Mouse (Mus musculus) forelimb bud, embryonic 11.5 days (tissue): ENCODE results near the gene Shkbp1.

ENCODE experiments used
- DNase-seq: peaks from one replicate; pipeline ENCODE4 v3.0.0-alpha.2; 2012; ENCODE audit warnings: low read depth, low spot score

Shkbp1 gene

GRCm38 (mm10) chr7:27355745-27356240 is at the start of gene Shkbp1:
Gene Shkbp1, minus strand, starts transcription at chr7:27356019.
- DNase-seq: peak; percentile 86

DNA sequence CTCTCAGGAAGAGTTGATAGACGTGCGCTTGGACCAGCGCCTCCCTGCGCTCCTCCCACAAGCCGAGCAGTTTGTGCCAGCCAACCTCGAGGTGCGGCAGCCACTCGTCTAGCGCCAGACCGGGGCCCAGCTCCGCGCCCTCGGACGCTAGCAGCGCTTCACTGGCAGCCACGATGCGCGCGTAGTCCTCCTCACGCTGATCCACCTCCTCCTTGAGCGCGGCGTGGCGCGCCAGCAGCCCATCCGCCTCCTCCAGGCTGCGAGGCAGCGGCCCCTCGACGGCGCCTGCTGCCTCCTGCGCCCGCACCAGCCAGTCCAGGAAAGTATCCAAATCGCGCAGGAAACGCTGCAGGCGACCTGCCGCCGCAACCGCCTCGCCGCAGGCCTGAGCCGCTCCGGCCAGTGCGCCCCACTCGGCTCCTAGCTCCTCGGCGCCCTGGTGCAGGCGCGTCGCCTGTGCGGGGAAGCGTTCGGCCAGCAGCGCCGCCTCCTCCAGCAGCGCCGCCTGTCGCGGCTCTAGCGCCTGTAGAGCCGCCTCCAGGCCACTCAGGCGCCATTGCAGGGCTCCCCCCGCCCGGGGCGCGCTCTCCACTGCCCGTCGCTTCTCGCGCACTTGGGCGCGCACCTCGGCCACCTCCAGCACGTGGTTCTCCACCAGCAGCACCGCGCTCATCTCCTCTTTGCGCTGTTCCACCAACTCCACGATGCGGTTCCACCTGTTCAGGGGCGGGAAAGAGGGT is 48.6 kb upstream of the Shkbp1 start:
- DNase-seq: no peak

DNA sequence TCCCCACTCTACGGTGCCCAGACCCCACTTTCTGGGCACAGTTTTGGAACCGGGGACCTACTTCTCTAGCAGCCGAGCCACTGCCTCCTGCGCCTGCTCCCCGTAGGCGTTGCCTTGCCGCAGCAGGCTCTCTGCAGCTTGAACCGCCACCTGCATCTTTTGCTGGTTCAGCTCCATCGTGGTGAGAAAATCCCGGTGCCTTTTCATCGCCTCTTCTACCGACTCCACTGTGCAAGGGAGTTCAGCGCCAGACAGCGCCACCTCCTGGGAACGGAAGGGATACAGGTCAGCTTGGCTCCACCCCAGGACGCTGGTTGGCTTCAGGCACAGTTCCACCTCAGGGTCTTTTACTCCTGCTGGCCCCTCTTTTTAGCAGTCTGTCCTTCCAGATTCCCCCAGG is 46.9 kb upstream of the Shkbp1 start:
- peak; percentile 72 for DNase-seq

GRCm38 (mm10) chr7:27400545-27400944 is 44.7 kb upstream of the Shkbp1 start:
- DNase-seq: no peak

GRCm38 (mm10) chr7:27397048-27397949 is 41.5 kb upstream of the Shkbp1 start:
- peak; percentile 71 for DNase-seq

GRCm38 (mm10) chr7:27396184-27397047 is 40.6 kb upstream of the Shkbp1 start:
- no peak for DNase-seq

GRCm38 (mm10) chr7:27395521-27396183 is 39.8 kb upstream of the Shkbp1 start:
- no peak for DNase-seq

DNA sequence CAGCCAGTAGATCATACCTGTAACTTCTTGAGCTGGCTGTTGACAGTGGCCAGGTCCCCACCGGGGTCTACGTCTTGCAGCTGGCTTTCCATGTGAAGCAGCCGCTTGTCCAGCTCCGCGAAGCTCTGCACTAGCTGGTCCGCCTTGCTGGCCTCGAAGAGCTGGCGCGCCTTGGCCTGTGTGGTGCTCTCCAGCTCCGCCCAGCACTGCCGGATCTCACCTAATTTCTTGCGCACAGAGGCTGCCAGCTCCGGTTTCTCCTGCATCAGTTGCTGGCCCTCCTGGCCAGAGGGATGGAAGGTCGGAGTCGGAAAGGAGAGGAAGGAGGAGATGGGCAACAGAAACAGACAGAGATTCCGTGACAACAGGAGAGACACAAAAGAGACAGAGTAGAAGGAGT is 35.6 kb upstream of the Shkbp1 start:
- DNase-seq: no peak

DNA sequence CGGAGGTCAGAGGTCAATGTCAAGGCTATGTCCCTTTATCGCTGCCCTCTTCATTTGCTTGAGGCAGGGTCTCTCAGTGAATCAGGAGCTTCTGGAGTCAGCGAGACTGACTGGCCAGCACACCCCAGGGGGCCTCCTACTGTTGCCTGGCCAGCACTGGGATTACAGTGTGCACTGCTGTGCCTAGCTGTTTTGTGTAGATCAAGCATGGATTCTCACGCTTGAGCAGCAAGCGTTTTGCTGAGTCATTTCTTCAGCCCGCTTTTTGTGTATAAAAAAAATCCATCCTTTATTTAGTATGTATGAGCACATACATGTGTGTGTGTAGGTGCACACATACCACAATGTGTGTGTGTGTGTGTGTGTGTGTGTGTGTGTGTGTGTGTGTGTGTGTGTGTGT is 33.4 kb upstream of the Shkbp1 start:
- no peak for DNase-seq

- no peak for DNase-seq
These were observed 28.9 kb upstream of the Shkbp1 start for GRCm38 (mm10) chr7:27384731-27385130.

DNA sequence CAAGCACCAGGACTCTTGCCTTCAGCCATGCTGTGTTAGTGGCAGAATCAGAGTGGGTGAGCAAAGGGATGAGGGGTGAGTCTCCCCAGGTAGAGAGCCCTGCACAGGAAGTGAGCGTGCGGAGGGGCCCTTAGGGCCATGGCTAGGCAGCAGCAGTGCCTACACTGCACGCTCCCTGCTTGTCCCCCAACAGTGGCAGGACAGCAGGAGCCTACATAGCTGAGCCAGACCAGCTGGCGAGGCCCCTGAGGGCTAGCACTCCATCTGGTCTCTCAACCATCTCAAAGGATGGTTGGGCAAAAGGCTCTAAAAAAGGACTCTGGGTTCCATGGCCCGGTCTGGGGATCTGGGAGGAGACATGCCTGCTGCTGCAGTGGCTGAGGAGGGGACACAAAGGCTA is 28.3 kb upstream of the Shkbp1 start:
- no peak for DNase-seq

DNA sequence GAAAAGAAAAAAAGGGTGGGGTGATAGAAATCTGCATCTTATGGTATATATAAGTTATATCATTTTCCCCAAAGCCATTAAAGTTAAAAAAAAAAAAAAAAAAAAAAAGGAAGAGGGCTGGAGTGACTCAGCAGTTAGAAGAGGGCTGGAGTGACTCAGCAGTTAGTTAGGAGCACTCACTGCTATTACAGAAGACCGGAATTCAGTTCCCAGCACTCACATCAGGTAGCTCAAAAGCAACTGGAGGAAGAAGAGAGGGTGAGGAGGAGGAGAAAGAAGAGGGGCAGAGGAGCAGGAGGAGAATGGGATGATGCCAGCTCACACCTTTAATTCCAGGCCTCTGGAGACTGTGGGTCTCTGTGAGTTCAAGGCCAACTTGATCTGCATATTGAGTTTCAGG is 27.4 kb upstream of the Shkbp1 start:
- no peak for DNase-seq

DNA sequence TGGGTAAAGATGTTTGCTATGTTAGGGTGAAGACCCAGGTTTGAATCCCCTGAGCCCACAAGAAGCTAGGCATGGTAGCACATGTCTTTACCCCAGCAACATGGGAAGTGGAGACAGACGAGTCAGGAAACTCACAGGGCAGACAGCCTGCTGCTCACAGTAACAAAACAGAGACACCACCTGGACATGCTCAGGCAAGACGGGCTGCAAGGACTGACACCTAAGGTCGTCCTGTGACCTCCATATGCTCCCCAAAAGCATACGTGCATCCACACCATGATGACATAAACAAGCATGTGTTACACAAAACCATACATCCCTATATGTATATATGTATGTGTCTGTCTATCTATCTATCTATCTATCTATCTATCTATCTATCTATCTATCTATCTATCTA is 25.7 kb upstream of the Shkbp1 start:
- DNase-seq: no peak

- DNase-seq: no peak
These were observed 25.2 kb upstream of the Shkbp1 start for GRCm38 (mm10) chr7:27381009-27381408.

- DNase-seq: no peak
These were observed 24.0 kb upstream of the Shkbp1 start for GRCm38 (mm10) chr7:27379836-27380235.

GRCm38 (mm10) chr7:27378431-27378830 is 22.6 kb upstream of the Shkbp1 start:
- no peak for DNase-seq

GRCm38 (mm10) chr7:27375274-27375673 is 19.5 kb upstream of the Shkbp1 start:
- no peak for DNase-seq

- no peak for DNase-seq
These were observed 16.1 kb upstream of the Shkbp1 start for GRCm38 (mm10) chr7:27371715-27372462.

DNA sequence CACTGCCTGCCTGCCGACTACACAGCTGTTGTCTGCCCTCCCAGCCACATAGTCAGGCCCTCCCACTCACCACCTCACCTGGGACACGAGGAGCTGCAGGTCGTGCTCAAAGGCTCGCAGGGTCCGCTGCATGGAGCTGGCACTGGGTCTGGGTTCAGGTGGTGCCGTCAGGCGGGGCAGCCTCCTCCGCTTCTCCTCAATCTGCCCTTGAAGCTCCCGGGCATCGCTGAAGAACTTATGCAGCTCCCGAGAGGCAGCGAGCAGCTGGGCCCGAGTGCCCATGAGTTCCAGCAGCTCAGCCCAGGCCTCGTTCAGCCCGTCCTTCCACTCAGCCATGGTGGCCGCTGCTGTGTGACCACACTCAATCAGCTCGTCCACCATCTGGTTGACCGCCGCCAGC is 13.3 kb upstream of the Shkbp1 start:
- no peak for DNase-seq

DNA sequence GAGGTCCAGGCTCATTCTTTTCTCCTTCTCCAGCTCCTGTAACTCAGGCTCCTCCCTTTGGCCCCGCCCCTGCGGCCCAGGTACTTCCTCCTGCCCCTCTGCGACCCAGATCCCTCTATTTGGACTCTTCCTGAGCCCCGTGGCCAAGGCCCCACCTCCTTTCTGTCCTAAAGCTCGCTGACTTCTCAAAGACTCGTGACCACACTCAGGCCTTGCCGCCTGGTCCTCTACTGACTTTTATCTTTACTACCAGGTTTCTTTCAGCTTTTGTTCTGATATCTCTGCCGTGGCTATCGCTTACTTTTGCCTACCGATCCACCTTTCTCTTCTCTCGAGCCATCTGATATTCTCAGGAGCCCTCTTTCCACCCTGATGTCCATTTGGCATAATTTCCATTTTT is 12.2 kb upstream of the Shkbp1 start:
- DNase-seq: no peak
